Mouse (Mus musculus): ENCODE data around the gene Tspan13. TPM values are rescaled to one million over a fixed set of nuclear protein-coding genes. Genes with fewer than 3 reads are reported as not detected.

The Tspan13 gene
- polyA plus RNA-seq, 1 experiment from 2014 or later = 91.3 TPM

Other genes with a start within 250 kb of the Tspan13 start
- not detected in 2 replicates for gene Agr3, start 116.9 kb downstream of the Tspan13 start, polyA plus RNA-seq (2015; fragmentation: Nextera tagmentation; extraction: Ambion mirVana)
- 2.2 and 2.6 TPM in 2 replicates for gene Agr2, start 49.6 kb downstream of the Tspan13 start, polyA plus RNA-seq (2015; fragmentation: Nextera tagmentation; extraction: Ambion mirVana)
- gene Ankmy2, start 114.6 kb upstream of the Tspan13 start, polyA plus RNA-seq (2015; fragmentation: Nextera tagmentation; extraction: Ambion mirVana) = 37.4 and 41.6 TPM in 2 replicates
- 198 and 218 TPM in 2 replicates for gene Bzw2, start 115.6 kb upstream of the Tspan13 start, polyA plus RNA-seq (2015; fragmentation: Nextera tagmentation; extraction: Ambion mirVana)
- gene Lrrc72, start 210.9 kb upstream of the Tspan13 start, polyA plus RNA-seq (2015; fragmentation: Nextera tagmentation; extraction: Ambion mirVana) = not detected in 2 replicates

Measured in kidney, embryonic 16.5 days (tissue).